Mouse (Mus musculus): Measurements from ENCODE around the gene Dmc1.

GRCm38 (mm10) chr15:79529935-79530334 is 75.0 kb downstream of the Dmc1 start:
- TF ChIP-seq CTCF (conservative IDR thresholded peaks at IDR 0.05; ENCODE audit: insufficient read depth, insufficient read length, low read depth, low read length) (no peak), POLR2A (IDR thresholded peaks at IDR 0.05; ENCODE audit: low read depth, low read length) (no peak)
